Mouse (Mus musculus) stomach, embryonic 16.5 days (tissue): ENCODE results near the gene Mrpl48. TPM values are rescaled to one million over a fixed set of nuclear protein-coding genes. Genes with fewer than 3 reads are reported as not detected.

Experiments used
- ATAC-seq: fragments of 200-750 bp; cut with Nextera tagmentation; 2 replicates; pipeline ENCODE4 v1.8.0; 2017; ENCODE audit warnings: moderate number of reproducible peaks, moderate TSS enrichment; ENCODE audit not compliant: insufficient read depth, low FRiP score
- H3K27ac ChIP-seq: fragments of 300-500 bp; sonication (generic); 2 replicates; pipeline ENCODE4 v1.5.1; 2014; ENCODE audit warnings: low read length
- H3K27me3 ChIP-seq: fragments of 300-500 bp; sonication (generic); 2 replicates; pipeline ENCODE4 v1.6.1; 2014; ENCODE audit warnings: low read length, control low read depth, mixed read lengths; ENCODE audit not compliant: control insufficient read depth, insufficient read depth
- H3K36me3 ChIP-seq: fragments of 300-500 bp; sonication (generic); 2 replicates; pipeline ENCODE4 v1.6.1; 2014; ENCODE audit warnings: low read length; ENCODE audit not compliant: control insufficient read depth, insufficient read depth
- H3K4me1 ChIP-seq: fragments of 300-500 bp; sonication (generic); 2 replicates; pipeline ENCODE4 v1.6.1; 2014; ENCODE audit warnings: low read length, control low read depth, mixed read lengths; ENCODE audit not compliant: control insufficient read depth, insufficient read depth
- H3K4me2 ChIP-seq: fragments of 300-500 bp; sonication (generic); 2 replicates; pipeline ENCODE4 v1.6.1; 2014; ENCODE audit warnings: low read depth, low read length, mixed read lengths
- H3K4me3 ChIP-seq: fragments of 300-500 bp; sonication (generic); replicated peaks from 2 replicates; pipeline ENCODE4 v1.5.1; 2014; ENCODE audit warnings: mild to moderate bottlenecking, low read length
- H3K9ac ChIP-seq: fragments of 300-500 bp; sonication (generic); 2 replicates; pipeline ENCODE4 v1.6.1; 2014; ENCODE audit warnings: low read length
- H3K9me3 ChIP-seq: fragments of 300-500 bp; sonication (generic); replicated peaks from 2 replicates; pipeline ENCODE4 v1.6.1; 2016; ENCODE audit warnings: low read length, control low read depth; ENCODE audit not compliant: control insufficient read depth
- WGBS: fragments of 180-500 bp; shearing (Covaris S2); extraction: QIAGEN DNeasy Blood & Tissue Kit; methylation state at CpG from one replicate; pipeline ENCODE4 v1.1.7; 2014; 5-methylcytosine and 5-hydroxymethylcytosine counted together
- polyA plus RNA-seq: library from polyadenylated mRNA; unstranded; fragments of >200 nt; fragmentation: Nextera tagmentation; extraction: Ambion mirVana; gene quantifications from 2 replicates; pipeline ENCODE4 v1.2.1, GENCODE M21; 2015

Mrpl48 gene
- polyA plus RNA-seq: 68.9 and 76.9 TPM in 2 replicates

- peak within 1 kb of the TSS; percentile 97 for H3K27ac ChIP-seq
- H3K9ac ChIP-seq: peak within 1 kb of the TSS; percentile 98
- no peaks in the 10 kb centered on the region for H3K36me3 ChIP-seq
- H3K4me3 ChIP-seq: peak within 1 kb of the TSS; percentile 90
- peak within 1 kb of the TSS; percentile 84 for H3K4me2 ChIP-seq
- H3K9me3 ChIP-seq: no peaks in the 10 kb centered on the region
- peaks cover 7% of the 10 kb centered on the region; the same call in 1 of the 2 replicates for H3K4me1 ChIP-seq
- under 1% methylated on average over 43 of the region's 43 CpGs for WGBS
- H3K27me3 ChIP-seq: no peaks in the 10 kb centered on the region
- peak; percentile 22 for ATAC-seq
Measured at GRCm38 (mm10) chr7:100608130-100608741, at the start of gene Mrpl48. Gene Mrpl48, minus strand, starts transcription at chr7:100608301.

GRCm38 (mm10) chr7:100656739-100657138, 48.6 kb upstream of the Mrpl48 start:
- Histone ChIP-seq H3K36me3 (no peaks in the 10 kb centered on the region), H3K27ac (no peak overlapping the region), H3K4me1 (no peaks in the 10 kb centered on the region), H3K27me3 (no peaks in the 10 kb centered on the region), H3K9ac (no peak overlapping the region), H3K9me3 (no peaks in the 10 kb centered on the region), H3K4me3 (no peak overlapping the region), H3K4me2 (no peak overlapping the region)
- no peak for ATAC-seq
- WGBS: 25% methylated on average over 5 of the region's 5 CpGs

GRCm38 (mm10) chr7:100654441-100654840, 46.3 kb upstream of the Mrpl48 start:
- no peak overlapping the region for H3K4me2 ChIP-seq
- 80% methylated on average over 8 of the region's 8 CpGs for WGBS
- H3K4me3 ChIP-seq: no peak overlapping the region
- H3K9ac ChIP-seq: no peak overlapping the region
- H3K27ac ChIP-seq: no peak overlapping the region
- no peaks in the 10 kb centered on the region for H3K9me3 ChIP-seq
- no peaks in the 10 kb centered on the region for H3K4me1 ChIP-seq
- no peak for ATAC-seq
- no peaks in the 10 kb centered on the region for H3K27me3 ChIP-seq
- no peaks in the 10 kb centered on the region for H3K36me3 ChIP-seq

GRCm38 (mm10) chr7:100653480-100654266, 45.6 kb upstream of the Mrpl48 start:
- Histone ChIP-seq H3K9ac (no peak overlapping the region), H3K27ac (no peak overlapping the region), H3K4me3 (no peak overlapping the region), H3K4me2 (no peak overlapping the region), H3K36me3 (no peaks in the 10 kb centered on the region), H3K4me1 (no peaks in the 10 kb centered on the region), H3K9me3 (no peaks in the 10 kb centered on the region), H3K27me3 (no peaks in the 10 kb centered on the region)
- 0 out of 2 replicates have a peak, but pooled peaks have one; percentile 7 for ATAC-seq
- WGBS: 74% methylated on average over 9 of the region's 9 CpGs

GRCm38 (mm10) chr7:100651011-100651410, 42.9 kb upstream of the Mrpl48 start:
- Histone ChIP-seq H3K4me2 (no peak overlapping the region), H3K4me3 (no peak overlapping the region), H3K27ac (no peak overlapping the region), H3K9ac (no peak overlapping the region), H3K9me3 (no peaks in the 10 kb centered on the region), H3K36me3 (no peaks in the 10 kb centered on the region), H3K27me3 (no peaks in the 10 kb centered on the region), H3K4me1 (no peaks in the 10 kb centered on the region)
- ATAC-seq: no peak
- WGBS: 54% methylated on average over 4 of the region's 4 CpGs

- 72% methylated on average over 6 of the region's 6 CpGs for WGBS
- ATAC-seq: no peak
- no peaks in the 10 kb centered on the region for H3K27me3 ChIP-seq
- H3K9me3 ChIP-seq: no peaks in the 10 kb centered on the region
- H3K4me3 ChIP-seq: no peak overlapping the region
- H3K4me1 ChIP-seq: no peaks in the 10 kb centered on the region
- H3K4me2 ChIP-seq: no peak overlapping the region
- no peak overlapping the region for H3K9ac ChIP-seq
- no peaks in the 10 kb centered on the region for H3K36me3 ChIP-seq
- no peak overlapping the region for H3K27ac ChIP-seq
Measured at GRCm38 (mm10) chr7:100650421-100650820, 42.3 kb upstream of the Mrpl48 start.

- no peak for ATAC-seq
- no peaks in the 10 kb centered on the region for H3K27me3 ChIP-seq
- WGBS: 73% methylated on average over 8 of the region's 8 CpGs
- no peaks in the 10 kb centered on the region for H3K36me3 ChIP-seq
- no peak overlapping the region for H3K9ac ChIP-seq
- no peak overlapping the region for H3K4me2 ChIP-seq
- no peaks in the 10 kb centered on the region for H3K4me1 ChIP-seq
- H3K9me3 ChIP-seq: no peaks in the 10 kb centered on the region
- H3K27ac ChIP-seq: no peak overlapping the region
- H3K4me3 ChIP-seq: no peak overlapping the region
Measured at GRCm38 (mm10) chr7:100649826-100650225, 41.7 kb upstream of the Mrpl48 start.

GRCm38 (mm10) chr7:100649095-100649494, 41.0 kb upstream of the Mrpl48 start:
- Histone ChIP-seq H3K27ac (no peak overlapping the region), H3K36me3 (no peaks in the 10 kb centered on the region), H3K9me3 (no peaks in the 10 kb centered on the region), H3K27me3 (no peaks in the 10 kb centered on the region), H3K4me2 (no peak overlapping the region), H3K4me1 (no peaks in the 10 kb centered on the region), H3K4me3 (no peak overlapping the region), H3K9ac (no peak overlapping the region)
- 77% methylated on average over 4 of the region's 4 CpGs for WGBS
- no peak for ATAC-seq

GRCm38 (mm10) chr7:100645147-100645546, 37.0 kb upstream of the Mrpl48 start:
- ATAC-seq: peak; percentile 19; the same call in 1 of the 2 replicates
- H3K9me3 ChIP-seq: no peaks in the 10 kb centered on the region
- no peak overlapping the region for H3K4me3 ChIP-seq
- H3K36me3 ChIP-seq: no peaks in the 10 kb centered on the region
- H3K4me1 ChIP-seq: no peaks in the 10 kb centered on the region
- no peak overlapping the region for H3K4me2 ChIP-seq
- WGBS: 37% methylated on average over 3 of the region's 3 CpGs
- H3K27ac ChIP-seq: no peak overlapping the region
- H3K27me3 ChIP-seq: no peaks in the 10 kb centered on the region
- no peak overlapping the region for H3K9ac ChIP-seq
